Mouse (Mus musculus): ENCODE results near the gene Pard3b.

Pard3b gene

GRCm38 (mm10) chr1:62280586-62280985 is 642.0 kb downstream of the Pard3b start:
- no peak for DNase-seq

GRCm38 (mm10) chr1:62282835-62283234 is 644.2 kb downstream of the Pard3b start:
- DNase-seq: no peak

GRCm38 (mm10) chr1:62283624-62284023 is 645.0 kb downstream of the Pard3b start:
- no peak for DNase-seq

GRCm38 (mm10) chr1:62309376-62309775 is 670.8 kb downstream of the Pard3b start:
- no peak for DNase-seq

GRCm38 (mm10) chr1:62325237-62325636 is 686.6 kb downstream of the Pard3b start:
- DNase-seq: no peak

- DNase-seq: no peak
These were observed 689.1 kb downstream of the Pard3b start for GRCm38 (mm10) chr1:62327743-62328142.

GRCm38 (mm10) chr1:62328808-62329207 is 690.2 kb downstream of the Pard3b start:
- no peak for DNase-seq

- no peak for DNase-seq
These were observed 694.4 kb downstream of the Pard3b start for GRCm38 (mm10) chr1:62333016-62333415.

GRCm38 (mm10) chr1:62334196-62334595 is 695.6 kb downstream of the Pard3b start:
- no peak for DNase-seq

GRCm38 (mm10) chr1:62340261-62340660 is 701.6 kb downstream of the Pard3b start:
- DNase-seq: no peak

GRCm38 (mm10) chr1:62344286-62344685 is 705.7 kb downstream of the Pard3b start:
- DNase-seq: no peak

GRCm38 (mm10) chr1:62348371-62348770 is 709.7 kb downstream of the Pard3b start:
- no peak for DNase-seq

- DNase-seq: no peak
These were observed 716.9 kb downstream of the Pard3b start for GRCm38 (mm10) chr1:62355496-62355895.

GRCm38 (mm10) chr1:62374427-62375050 is 735.9 kb downstream of the Pard3b start:
- no peak for DNase-seq

GRCm38 (mm10) chr1:62378335-62378734 is 739.7 kb downstream of the Pard3b start:
- DNase-seq: no peak

- DNase-seq: no peak
These were observed 744.3 kb downstream of the Pard3b start for GRCm38 (mm10) chr1:62382807-62383514.

- DNase-seq: no peak
These were observed 745.6 kb downstream of the Pard3b start for GRCm38 (mm10) chr1:62384241-62384640.

- DNase-seq: no peak
These were observed 749.4 kb downstream of the Pard3b start for GRCm38 (mm10) chr1:62388013-62388412.

GRCm38 (mm10) chr1:62392863-62393262 is 754.2 kb downstream of the Pard3b start:
- no peak for DNase-seq

GRCm38 (mm10) chr1:62394555-62394954 is 755.9 kb downstream of the Pard3b start:
- DNase-seq: no peak

- no peak for DNase-seq
These were observed 759.6 kb downstream of the Pard3b start for GRCm38 (mm10) chr1:62398261-62398660.

GRCm38 (mm10) chr1:62398738-62399137 is 760.1 kb downstream of the Pard3b start:
- DNase-seq: no peak

GRCm38 (mm10) chr1:62405061-62405460 is 766.4 kb downstream of the Pard3b start:
- no peak for DNase-seq

- DNase-seq: no peak
These were observed 772.7 kb downstream of the Pard3b start for GRCm38 (mm10) chr1:62411368-62411767.

GRCm38 (mm10) chr1:62412019-62412418 is 773.4 kb downstream of the Pard3b start:
- no peak for DNase-seq
